Mouse (Mus musculus) erythroblast, embryonic 14.5 days (primary cell): ENCODE results near the gene Fastkd5. TPM values are rescaled to one million over a fixed set of nuclear protein-coding genes. Genes with fewer than 3 reads are reported as not detected.

Source experiments
- H3K27me3 ChIP-seq: 2 replicates; pipeline ENCODE4 v1.6.1; 2012; ENCODE audit warnings: inconsistent platforms; ENCODE audit not compliant: control insufficient read depth
- H3K36me3 ChIP-seq: 2 replicates; pipeline ENCODE4 v1.6.1; 2012; ENCODE audit warnings: mild to moderate bottlenecking, inconsistent platforms; ENCODE audit not compliant: control insufficient read depth
- H3K4me1 ChIP-seq: 2 replicates; pipeline ENCODE4 v1.6.1; 2012; ENCODE audit warnings: inconsistent platforms; ENCODE audit not compliant: control insufficient read depth
- H3K4me3 ChIP-seq: replicated peaks from 2 replicates; pipeline ENCODE3; 2012; ENCODE audit warnings: moderate library complexity, mild to moderate bottlenecking, inconsistent platforms
- H3K9me3 ChIP-seq: 2 replicates; pipeline ENCODE4 v1.6.1; 2012; ENCODE audit warnings: low read length, inconsistent platforms, mixed read lengths; ENCODE audit not compliant: control insufficient read depth
- GATA1 ChIP-seq: IDR thresholded peaks from 2 replicates; pipeline ENCODE4 v1.6.1; 2012; ENCODE audit warnings: low read length, inconsistent platforms, mixed read lengths
- TAL1 ChIP-seq: IDR thresholded peaks from 3 replicates; pipeline ENCODE4 v1.6.1; 2012; ENCODE audit warnings: low read length, inconsistent platforms, mixed read lengths
- polyA plus RNA-seq: library from polyadenylated mRNA; stranded (reverse); fragments of >175 nt; gene quantifications from 2 replicates; pipeline ENCODE4 v1.2.3, GENCODE M21; 2012

Gene Fastkd5
- polyA plus RNA-seq, 1 experiment, result 0.03 TPM

DNA sequence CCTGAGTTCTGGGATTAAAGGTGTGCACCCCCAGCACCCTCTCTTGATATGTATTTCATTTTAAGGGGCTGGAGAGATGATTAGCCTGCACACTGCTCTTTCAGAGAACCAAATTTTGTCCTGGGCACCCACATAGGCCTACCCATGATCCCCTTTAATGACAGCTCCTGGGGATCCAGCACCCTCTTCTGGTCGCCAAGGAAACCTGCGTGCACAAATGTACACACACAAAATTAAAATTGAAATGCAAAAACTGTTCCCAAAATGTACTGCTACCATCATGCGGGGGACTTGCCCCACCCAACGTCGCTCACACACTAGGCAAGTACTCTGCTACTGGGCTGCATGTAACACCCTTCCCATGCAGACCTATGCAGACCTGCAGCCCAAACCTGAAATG lies 54.9 kb downstream of the Fastkd5 start:
- peaks cover 66% of the 10 kb centered on the region for H3K27me3 ChIP-seq

GRCm38 (mm10) chr2:130569926-130570325 lies 59.9 kb downstream of the Fastkd5 start:
- TF ChIP-seq TAL1, result no peak
- TF ChIP-seq GATA1, result no peak
- H3K36me3 ChIP-seq, result peaks cover 21% of the 10 kb centered on the region
- H3K9me3 ChIP-seq, result no peaks in the 10 kb centered on the region
- H3K27me3 ChIP-seq, result peaks cover 16% of the 10 kb centered on the region
- peaks cover 2% of the 10 kb centered on the region for H3K4me1 ChIP-seq
- no peak overlapping the region for H3K4me3 ChIP-seq

More for the DNA sequence above, 54.9 kb downstream of the Fastkd5 start:
- peaks cover 6% of the 10 kb centered on the region; the same call in 1 of the 2 replicates for H3K9me3 ChIP-seq
- H3K4me1 ChIP-seq, result peaks cover 6% of the 10 kb centered on the region
- no peak for TF ChIP-seq TAL1
- TF ChIP-seq GATA1, result no peak
- H3K4me3 ChIP-seq, result no peak overlapping the region
- H3K36me3 ChIP-seq, result no peaks in the 10 kb centered on the region

DNA sequence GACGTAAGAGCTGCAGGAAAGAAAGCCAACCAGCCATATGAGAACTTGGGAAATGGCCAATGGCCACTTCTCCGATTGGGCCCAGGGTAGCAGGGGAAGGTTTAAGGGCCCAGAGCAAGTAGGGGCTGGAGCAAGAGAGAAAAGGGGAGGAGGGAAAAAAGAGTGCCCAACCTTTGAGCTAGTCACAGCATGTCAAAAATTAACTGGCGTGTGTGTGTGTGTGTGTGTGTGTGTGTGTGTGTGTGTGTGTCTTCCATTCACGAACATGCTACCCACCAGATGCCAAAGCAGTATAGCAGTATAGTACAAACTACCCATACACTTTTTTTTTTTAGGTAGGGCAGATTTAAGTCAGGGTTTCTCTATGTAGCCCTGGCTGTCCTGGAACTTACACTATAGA lies 60.9 kb downstream of the Fastkd5 start:
- peaks cover 7% of the 10 kb centered on the region for H3K27me3 ChIP-seq
- no peak overlapping the region for H3K4me3 ChIP-seq
- peaks cover 24% of the 10 kb centered on the region for H3K36me3 ChIP-seq
- TF ChIP-seq GATA1 (no peak), TAL1 (no peak)
- H3K9me3 ChIP-seq, result no peaks in the 10 kb centered on the region
- H3K4me1 ChIP-seq, result peaks cover 12% of the 10 kb centered on the region

- no peaks in the 10 kb centered on the region for H3K27me3 ChIP-seq
- peaks cover 26% of the 10 kb centered on the region for H3K4me1 ChIP-seq
- no peak for TF ChIP-seq GATA1
- no peak for TF ChIP-seq TAL1
- no peak overlapping the region for H3K4me3 ChIP-seq
- H3K9me3 ChIP-seq, result no peaks in the 10 kb centered on the region
- H3K36me3 ChIP-seq, result peaks cover 24% of the 10 kb centered on the region
Measured at GRCm38 (mm10) chr2:130564983-130565382, 64.8 kb downstream of the Fastkd5 start.

DNA sequence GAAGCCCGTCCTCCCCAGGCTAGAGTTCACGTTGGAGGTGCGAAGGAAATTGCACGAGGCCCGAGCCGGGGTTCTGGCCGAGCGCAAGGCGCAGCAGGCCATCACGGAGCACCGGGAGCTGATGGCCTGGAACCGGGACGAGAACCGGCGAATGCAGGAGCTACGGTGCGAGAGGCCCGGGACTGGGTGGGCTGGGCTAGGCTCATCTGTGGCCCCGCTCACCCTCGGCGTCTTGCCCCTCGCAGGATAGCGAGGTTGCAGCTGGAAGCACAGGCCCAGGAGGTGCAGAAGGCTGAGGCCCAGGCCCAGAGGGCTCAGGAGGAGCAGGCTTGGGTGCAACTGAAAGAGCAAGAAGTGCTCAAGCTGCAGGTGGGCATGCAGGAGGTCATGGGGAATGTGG lies 65.8 kb downstream of the Fastkd5 start:
- Histone ChIP-seq H3K4me3 (peak overlapping the region; percentile 89), H3K36me3 (peaks cover 24% of the 10 kb centered on the region), H3K9me3 (no peaks in the 10 kb centered on the region), H3K27me3 (no peaks in the 10 kb centered on the region), H3K4me1 (peaks cover 26% of the 10 kb centered on the region)
- no peak for TF ChIP-seq TAL1
- no peak for TF ChIP-seq GATA1

Other genes with a start within 250 kb of the Fastkd5 start
- gene Cpxm1, start 232.5 kb downstream of the Fastkd5 start, polyA plus RNA-seq, result not detected in 2 replicates
- not detected in 2 replicates for gene Gm28372, start 224.8 kb downstream of the Fastkd5 start, polyA plus RNA-seq
- not detected in 2 replicates for gene 1700020A23Rik, start 224.8 kb downstream of the Fastkd5 start, polyA plus RNA-seq
- not detected in 2 replicates for gene Tmem239, start 223.5 kb downstream of the Fastkd5 start, polyA plus RNA-seq
- gene Vps16, start 205.7 kb downstream of the Fastkd5 start, polyA plus RNA-seq, result 1.2 and 1.3 TPM in 2 replicates
- 0.38 and 0.42 TPM in 2 replicates for gene Pced1a, start 205.3 kb downstream of the Fastkd5 start, polyA plus RNA-seq
- gene Ptpra, start 179.7 kb downstream of the Fastkd5 start, polyA plus RNA-seq, result 1.2 and 1.9 TPM in 2 replicates
- gene Mrps26, start 66.3 kb downstream of the Fastkd5 start, polyA plus RNA-seq, result 7.2 and 8.8 TPM in 2 replicates
- gene Oxt, start 53.9 kb downstream of the Fastkd5 start, polyA plus RNA-seq, result not detected in 2 replicates
- gene Avp, start 47.5 kb downstream of the Fastkd5 start, polyA plus RNA-seq, result not detected in 2 replicates
- gene Ubox5, start within 50 bp of the Fastkd5 start, polyA plus RNA-seq, result 0.13 and 0.17 TPM in 2 replicates
- gene Lzts3, start 12.8 kb upstream of the Fastkd5 start, polyA plus RNA-seq, result 0.34 and 0.38 TPM in 2 replicates
- gene Ddrgk1, start 34.6 kb upstream of the Fastkd5 start, polyA plus RNA-seq, result 19.7 and 20.4 TPM in 2 replicates
- gene Itpa, start 37.6 kb upstream of the Fastkd5 start, polyA plus RNA-seq, result 0.41 and 1.0 TPM in 2 replicates
- not detected in 2 replicates for gene Slc4a11, start 67.5 kb upstream of the Fastkd5 start, polyA plus RNA-seq